Mouse (Mus musculus) T-helper 17 cell (primary cell): ENCODE results near the gene Gm3317.
"Not testable (repeated sequence)": the region's sequence is repeated elsewhere in the genome, so short reads cannot be mapped to it uniquely, and the experiment has no call there.

Experiments used
- in situ Hi-C, 2 experiments: fragments of 300-600 bp; cut with MboI, MseI; formaldehyde crosslinking; loops; 1 replicate in 1 of 2; 2 replicates in 1 of 2; pipeline ENCODE4 v1.15.1; 2025; ENCODE audit warnings: high pct_unique_total_duplicates in 2 of 2

Gm3317 gene

DNA sequence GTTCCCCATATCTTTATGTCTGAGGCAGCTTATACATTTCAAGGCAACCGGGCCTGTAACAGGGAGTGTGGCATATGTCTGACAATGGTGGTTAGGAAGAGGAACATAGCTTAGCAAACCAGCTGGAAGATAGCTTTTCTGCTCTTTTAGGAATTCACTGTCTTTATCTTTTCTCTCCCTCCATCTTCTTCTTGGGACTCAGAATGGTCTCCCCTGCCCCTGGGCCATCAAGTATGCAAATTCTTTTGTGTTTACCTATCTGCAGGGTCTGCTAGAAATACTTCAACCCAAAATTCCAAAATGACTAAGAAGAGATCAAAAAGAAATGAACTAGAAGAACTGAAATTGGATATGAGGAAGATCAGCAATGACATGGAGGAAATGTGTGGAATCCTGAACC is at the start of gene Gm3317:
Gm3317 (plus strand) TSS at position 301 of the 400 bp plus-strand sequence.
- in situ Hi-C loops: not testable (repeated sequence)

DNA sequence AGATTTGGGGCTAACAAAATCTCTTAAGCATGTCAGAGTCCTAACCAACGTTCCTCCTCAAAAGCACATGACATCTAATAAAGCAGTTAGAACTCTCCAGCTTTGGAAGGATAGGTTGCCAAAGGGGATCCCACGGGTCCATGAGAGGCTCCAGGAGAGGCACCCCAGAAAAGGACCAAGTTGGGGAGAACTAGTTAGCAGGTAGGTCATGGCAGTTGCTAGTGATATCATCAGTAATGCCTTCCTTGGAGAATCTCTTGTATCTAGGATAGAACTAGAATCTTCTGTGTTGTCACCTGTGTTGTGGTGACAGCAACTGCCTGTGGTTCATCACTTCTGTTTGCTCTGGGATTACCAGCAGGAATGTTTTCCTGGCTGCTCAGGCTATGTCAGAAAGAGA is 33.1 kb upstream of the Gm3317 start, which contains the start of gene Gm8279:
Gm8279 (plus strand) TSS at position 301 of the 400 bp plus-strand sequence.
- in situ Hi-C loops: loop anchor here in 1 of 2 experiments (25.0 kb wide), 1 partner anchor 356 kb away; the partner anchor contains the start of genes Gm3187 and Gm8246

DNA sequence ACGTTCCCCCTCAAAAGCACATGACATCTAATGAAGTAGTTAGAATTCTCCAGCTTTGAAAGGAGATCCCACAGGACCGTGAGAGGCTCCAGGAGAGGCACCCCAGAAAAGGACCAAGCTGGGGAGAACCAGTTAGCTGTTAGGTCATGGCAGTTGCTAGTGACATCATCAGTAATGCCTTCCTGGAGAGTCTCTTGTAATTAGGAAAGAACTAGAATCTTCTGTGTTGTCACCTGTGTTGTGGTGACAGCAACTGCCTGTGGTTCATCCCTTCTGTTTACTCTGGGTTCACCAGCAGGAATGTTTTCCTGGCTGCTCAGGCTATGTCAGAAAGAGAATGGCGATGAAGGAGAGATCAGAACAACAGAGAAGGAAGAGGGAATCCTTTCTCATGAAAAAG is 21.2 kb downstream of the Gm3317 start, which contains the start of gene Gm8271:
Gm8271 (plus strand) TSS at position 301 of the 400 bp plus-strand sequence.
- in situ Hi-C loops: loop anchor here in 1 of 2 experiments (25.0 kb wide), 1 partner anchor 352 kb away; the partner anchor contains the start of gene Gm3532
